Mouse (Mus musculus) hindbrain, embryonic 10.5 days (tissue): Measurements from ENCODE around the gene Slc5a6. TPM values are rescaled to one million over a fixed set of nuclear protein-coding genes. Genes with fewer than 3 reads are reported as not detected.
A peak's percentile ranks its signal among the peaks of the same experiment; 100 is the strongest.

ENCODE experiments used
- DNase-seq: peaks from one replicate; pipeline ENCODE4 v3.0.0-alpha.2; 2017; ENCODE audit warnings: low spot score
- H3K27ac ChIP-seq: fragments of 300-500 bp; sonication (generic); 2 replicates; pipeline ENCODE4 v1.5.1; 2016; ENCODE audit warnings: mild to moderate bottlenecking, moderate library complexity
- H3K27me3 ChIP-seq: fragments of 300-500 bp; sonication (generic); 2 replicates; pipeline ENCODE4 v1.6.1; 2016; ENCODE audit warnings: mild to moderate bottlenecking; ENCODE audit not compliant: poor library complexity, insufficient read depth, severe bottlenecking
- H3K36me3 ChIP-seq: fragments of 300-500 bp; sonication (generic); 2 replicates; pipeline ENCODE4 v1.6.1; 2016; ENCODE audit warnings: mild to moderate bottlenecking, moderate library complexity
- H3K4me1 ChIP-seq: fragments of 300-500 bp; sonication (generic); replicated peaks from 2 replicates; pipeline ENCODE4 v1.6.1; 2016; ENCODE audit warnings: mild to moderate bottlenecking
- H3K4me3 ChIP-seq: fragments of 300-500 bp; sonication (generic); 2 replicates; pipeline ENCODE4 v1.5.1; 2016; ENCODE audit warnings: mild to moderate bottlenecking, moderate library complexity
- H3K9me3 ChIP-seq: fragments of 300-500 bp; sonication (generic); 2 replicates; pipeline ENCODE4 v1.6.1; 2016; ENCODE audit warnings: mild to moderate bottlenecking, moderate library complexity
- WGBS: fragments of 180-500 bp; shearing (Covaris S2); methylation state at CpG from one replicate; pipeline ENCODE4 v1.1.7; 2016; 5-methylcytosine and 5-hydroxymethylcytosine counted together
- polyA plus RNA-seq: library from polyadenylated mRNA; unstranded; fragments of >200 nt; fragmentation: Nextera tagmentation; extraction: Ambion mirVana; gene quantifications from 2 replicates; pipeline ENCODE4 v1.2.1, GENCODE M21; 2016

The Slc5a6 gene
- polyA plus RNA-seq, 1 experiment from 2014 or later, result 10.1 TPM

- H3K4me1 ChIP-seq, result no peaks in the 10 kb centered on the region
- H3K27ac ChIP-seq, result no peak overlapping the region
- WGBS, result 82% methylated on average over 2 of the region's 2 CpGs
- no peaks in the 10 kb centered on the region for H3K9me3 ChIP-seq
- no peak overlapping the region for H3K4me3 ChIP-seq
- H3K27me3 ChIP-seq, result no peaks in the 10 kb centered on the region
- no peak for DNase-seq
- no peaks in the 10 kb centered on the region for H3K36me3 ChIP-seq
Measured at GRCm38 (mm10) chr5:31015913-31016312, 32.8 kb downstream of the Slc5a6 start.

GRCm38 (mm10) chr5:31012737-31013136, 36.0 kb downstream of the Slc5a6 start:
- no peak for DNase-seq
- no peaks in the 10 kb centered on the region for H3K27me3 ChIP-seq
- WGBS, result 71% methylated on average over 3 of the region's 3 CpGs

GRCm38 (mm10) chr5:31004184-31004583, 44.5 kb downstream of the Slc5a6 start:
- H3K4me3 ChIP-seq, result no peak overlapping the region
- H3K9me3 ChIP-seq, result no peaks in the 10 kb centered on the region
- H3K36me3 ChIP-seq, result no peaks in the 10 kb centered on the region
- peak; percentile 90 for DNase-seq
- H3K27ac ChIP-seq, result no peak overlapping the region
- H3K27me3 ChIP-seq, result no peaks in the 10 kb centered on the region
- H3K4me1 ChIP-seq, result peaks cover 6% of the 10 kb centered on the region; the same call in 1 of the 2 replicates
- 7% methylated on average over 5 of the region's 5 CpGs for WGBS

More at GRCm38 (mm10) chr5:31012737-31013136, 36.0 kb downstream of the Slc5a6 start:
- Histone ChIP-seq H3K27ac (no peak overlapping the region), H3K4me1 (no peaks in the 10 kb centered on the region), H3K9me3 (no peaks in the 10 kb centered on the region), H3K36me3 (no peaks in the 10 kb centered on the region), H3K4me3 (no peak overlapping the region)

- 80% methylated on average over 4 of the region's 4 CpGs for WGBS
- Histone ChIP-seq H3K27me3 (no peaks in the 10 kb centered on the region), H3K27ac (no peak overlapping the region), H3K4me1 (peaks cover 6% of the 10 kb centered on the region; the same call in 1 of the 2 replicates), H3K36me3 (no peaks in the 10 kb centered on the region), H3K4me3 (no peak overlapping the region), H3K9me3 (no peaks in the 10 kb centered on the region)
- DNase-seq, result no peak
Measured at GRCm38 (mm10) chr5:31001560-31001959, 47.2 kb downstream of the Slc5a6 start.

- Histone ChIP-seq H3K27ac (no peak overlapping the region), H3K36me3 (no peaks in the 10 kb centered on the region), H3K4me1 (peaks cover 6% of the 10 kb centered on the region; the same call in 1 of the 2 replicates), H3K9me3 (no peaks in the 10 kb centered on the region), H3K27me3 (no peaks in the 10 kb centered on the region), H3K4me3 (no peak overlapping the region)
- no peak for DNase-seq
- 79% methylated on average over 2 of the region's 2 CpGs for WGBS
Measured at GRCm38 (mm10) chr5:31000993-31001392, 47.7 kb downstream of the Slc5a6 start.

- 80% methylated on average over 7 of the region's 7 CpGs for WGBS
- no peak for DNase-seq
- H3K27ac ChIP-seq, result no peak overlapping the region
- H3K27me3 ChIP-seq, result no peaks in the 10 kb centered on the region
- H3K4me3 ChIP-seq, result no peak overlapping the region
- H3K9me3 ChIP-seq, result no peaks in the 10 kb centered on the region
- H3K36me3 ChIP-seq, result no peaks in the 10 kb centered on the region
- peaks cover 6% of the 10 kb centered on the region; the same call in 1 of the 2 replicates for H3K4me1 ChIP-seq
Measured at GRCm38 (mm10) chr5:31000122-31000521, 48.6 kb downstream of the Slc5a6 start.

- 74% methylated on average over 5 of the region's 5 CpGs for WGBS
Measured at GRCm38 (mm10) chr5:30999324-30999723, 49.4 kb downstream of the Slc5a6 start.

GRCm38 (mm10) chr5:30998306-30998705, 50.4 kb downstream of the Slc5a6 start:
- H3K4me1 ChIP-seq, result no peaks in the 10 kb centered on the region
- H3K27ac ChIP-seq, result no peak overlapping the region
- H3K4me3 ChIP-seq, result no peak overlapping the region
- no peaks in the 10 kb centered on the region for H3K36me3 ChIP-seq
- DNase-seq, result peak; percentile 53
- H3K9me3 ChIP-seq, result no peaks in the 10 kb centered on the region
- H3K27me3 ChIP-seq, result no peaks in the 10 kb centered on the region
- 19% methylated on average over 5 of the region's 5 CpGs for WGBS

More at GRCm38 (mm10) chr5:30999324-30999723, 49.4 kb downstream of the Slc5a6 start:
- no peak for DNase-seq
- Histone ChIP-seq H3K36me3 (no peaks in the 10 kb centered on the region), H3K4me1 (peaks cover 5% of the 10 kb centered on the region; the same call in 1 of the 2 replicates), H3K4me3 (no peak overlapping the region), H3K27me3 (no peaks in the 10 kb centered on the region), H3K27ac (no peak overlapping the region), H3K9me3 (no peaks in the 10 kb centered on the region)

- H3K4me1 ChIP-seq, result no peaks in the 10 kb centered on the region
- H3K27me3 ChIP-seq, result no peaks in the 10 kb centered on the region
- WGBS, result 73% methylated on average over 11 of the region's 11 CpGs
- no peaks in the 10 kb centered on the region for H3K36me3 ChIP-seq
- no peak for DNase-seq
- H3K4me3 ChIP-seq, result no peak overlapping the region
- H3K27ac ChIP-seq, result no peak overlapping the region
- no peaks in the 10 kb centered on the region for H3K9me3 ChIP-seq
Measured at GRCm38 (mm10) chr5:30994910-30995635, 53.7 kb downstream of the Slc5a6 start.

- Histone ChIP-seq H3K36me3 (no peaks in the 10 kb centered on the region), H3K9me3 (no peaks in the 10 kb centered on the region), H3K27ac (no peak overlapping the region), H3K4me1 (no peaks in the 10 kb centered on the region), H3K27me3 (no peaks in the 10 kb centered on the region), H3K4me3 (no peak overlapping the region)
- 73% methylated on average over 3 of the region's 3 CpGs for WGBS
- DNase-seq, result no peak
Measured at GRCm38 (mm10) chr5:30994074-30994473, 54.6 kb downstream of the Slc5a6 start.

- no peak for DNase-seq
- Histone ChIP-seq H3K27me3 (no peaks in the 10 kb centered on the region), H3K4me3 (no peak overlapping the region), H3K4me1 (no peaks in the 10 kb centered on the region), H3K9me3 (no peaks in the 10 kb centered on the region), H3K27ac (no peak overlapping the region), H3K36me3 (no peaks in the 10 kb centered on the region)
- 69% methylated on average over 5 of the region's 5 CpGs for WGBS
Measured at GRCm38 (mm10) chr5:30992980-30993676, 55.6 kb downstream of the Slc5a6 start.
